Mouse (Mus musculus) testis, adult 2 months (tissue): ENCODE measurements around the gene Mogat2. TPM values are rescaled to one million over a fixed set of nuclear protein-coding genes. Genes with fewer than 3 reads are reported as not detected.

Experiments used
- H3K27ac ChIP-seq: fragments of 200-500 bp; 2 replicates; pipeline ENCODE4 v1.5.1; 2012; ENCODE audit warnings: low read depth, low read length; ENCODE audit not compliant: control insufficient read depth, insufficient read depth
- H3K27me3 ChIP-seq: fragments of 200-500 bp; 2 replicates; pipeline ENCODE4 v1.6.1; 2012; ENCODE audit warnings: mild to moderate bottlenecking, low read length, moderate library complexity; ENCODE audit not compliant: control insufficient read depth, insufficient read depth
- H3K36me3 ChIP-seq: fragments of 200-500 bp; 2 replicates; pipeline ENCODE4 v1.6.1; 2012; ENCODE audit warnings: mild to moderate bottlenecking, low read length; ENCODE audit not compliant: control insufficient read depth, insufficient read depth
- H3K4me1 ChIP-seq: fragments of 200-500 bp; 2 replicates; pipeline ENCODE4 v1.6.1; 2012; ENCODE audit warnings: low read length; ENCODE audit not compliant: control insufficient read depth, insufficient read depth
- H3K4me3 ChIP-seq: fragments of 200-500 bp; 2 replicates; pipeline ENCODE4 v1.5.1; 2012; ENCODE audit warnings: low read depth, mild to moderate bottlenecking, low read length, moderate library complexity, mixed read lengths; ENCODE audit not compliant: control insufficient read depth
- CTCF ChIP-seq: fragments of 200-500 bp; IDR thresholded peaks from 2 replicates; pipeline ENCODE4 v1.5.1; 2012; ENCODE audit warnings: low read depth, mild to moderate bottlenecking, inconsistent platforms, low read length, moderate library complexity; ENCODE audit not compliant: control insufficient read depth, insufficient read depth, insufficient replicate concordance
- POLR2A ChIP-seq: fragments of 200-500 bp; IDR thresholded peaks from 2 replicates; pipeline ENCODE4 v1.6.1; 2012; ENCODE audit warnings: low read depth, mild to moderate bottlenecking, inconsistent platforms, low read length, moderate library complexity; ENCODE audit not compliant: control insufficient read depth
- polyA plus RNA-seq: library from polyadenylated mRNA; depleted of rRNA; stranded (reverse); fragments of >200 nt; gene quantifications from 2 replicates; pipeline ENCODE4 v1.2.3, GENCODE M21; 2012

Gene Mogat2
- polyA plus RNA-seq, 1 experiment: not detected

GRCm38 (mm10) chr7:99194511-99194910 lies 43.9 kb downstream of the Mogat2 start:
- no peaks in the 10 kb centered on the region for H3K4me1 ChIP-seq
- H3K4me3 ChIP-seq: no peak overlapping the region
- no peak for TF ChIP-seq CTCF
- H3K36me3 ChIP-seq: no peaks in the 10 kb centered on the region
- no peaks in the 10 kb centered on the region for H3K27me3 ChIP-seq
- H3K27ac ChIP-seq: no peak overlapping the region

- H3K36me3 ChIP-seq: no peaks in the 10 kb centered on the region
- no peaks in the 10 kb centered on the region for H3K27me3 ChIP-seq
- no peak overlapping the region for H3K4me3 ChIP-seq
- no peak overlapping the region for H3K27ac ChIP-seq
- H3K4me1 ChIP-seq: no peaks in the 10 kb centered on the region
- TF ChIP-seq CTCF (no peak), POLR2A (no peak)
These were observed 44.5 kb downstream of the Mogat2 start for GRCm38 (mm10) chr7:99193926-99194325.

GRCm38 (mm10) chr7:99191411-99191810 lies 47.0 kb downstream of the Mogat2 start:
- Histone ChIP-seq H3K36me3 (no peaks in the 10 kb centered on the region), H3K4me3 (no peak overlapping the region), H3K4me1 (no peaks in the 10 kb centered on the region), H3K27me3 (no peaks in the 10 kb centered on the region), H3K27ac (no peak overlapping the region)
- TF ChIP-seq POLR2A (no peak), CTCF (no peak)

- TF ChIP-seq POLR2A (no peak), CTCF (no peak)
- no peak overlapping the region for H3K4me3 ChIP-seq
- no peaks in the 10 kb centered on the region for H3K4me1 ChIP-seq
- H3K36me3 ChIP-seq: no peaks in the 10 kb centered on the region
- no peaks in the 10 kb centered on the region for H3K27me3 ChIP-seq
- H3K27ac ChIP-seq: no peak overlapping the region
These were observed 48.5 kb downstream of the Mogat2 start for GRCm38 (mm10) chr7:99189885-99190284.

GRCm38 (mm10) chr7:99188630-99189029 lies 49.8 kb downstream of the Mogat2 start:
- H3K4me3 ChIP-seq: no peak overlapping the region
- no peaks in the 10 kb centered on the region for H3K36me3 ChIP-seq
- no peak for TF ChIP-seq CTCF
- no peak for TF ChIP-seq POLR2A
- no peaks in the 10 kb centered on the region for H3K27me3 ChIP-seq
- H3K27ac ChIP-seq: no peak overlapping the region
- no peaks in the 10 kb centered on the region for H3K4me1 ChIP-seq

- Histone ChIP-seq H3K36me3 (no peaks in the 10 kb centered on the region), H3K27ac (no peak overlapping the region), H3K4me3 (no peak overlapping the region), H3K4me1 (no peaks in the 10 kb centered on the region), H3K27me3 (no peaks in the 10 kb centered on the region)
- no peak for TF ChIP-seq POLR2A
- no peak for TF ChIP-seq CTCF
These were observed 51.0 kb downstream of the Mogat2 start for GRCm38 (mm10) chr7:99187451-99187850.

GRCm38 (mm10) chr7:99185405-99185804 lies 53.0 kb downstream of the Mogat2 start:
- no peaks in the 10 kb centered on the region for H3K36me3 ChIP-seq
- H3K27ac ChIP-seq: no peak overlapping the region
- no peaks in the 10 kb centered on the region for H3K27me3 ChIP-seq
- TF ChIP-seq POLR2A (no peak), CTCF (no peak)
- H3K4me1 ChIP-seq: peaks cover 5% of the 10 kb centered on the region
- peak overlapping the region; percentile 32 for H3K4me3 ChIP-seq

GRCm38 (mm10) chr7:99183751-99184150 lies 54.7 kb downstream of the Mogat2 start:
- Histone ChIP-seq H3K4me1 (peaks cover 5% of the 10 kb centered on the region), H3K36me3 (no peaks in the 10 kb centered on the region), H3K27me3 (no peaks in the 10 kb centered on the region), H3K27ac (no peak overlapping the region), H3K4me3 (peak overlapping the region; percentile 88)
- no peak for TF ChIP-seq CTCF
- TF ChIP-seq POLR2A: no peak; the same call in 1 of the 2 replicates
